Mouse (Mus musculus) layer of hippocampus, adult 9-11 months (tissue): Measurements from ENCODE around the gene Mast4.

Experiments
- DNase-seq: peaks from one replicate; pipeline ENCODE4 v3.0.0; 2022

Mast4 gene

GRCm38 (mm10) chr13:103183566-103183965 is 150.7 kb downstream of the Mast4 start:
- no peak for DNase-seq

- no peak for DNase-seq
These were observed 152.5 kb downstream of the Mast4 start for GRCm38 (mm10) chr13:103181836-103182235.

GRCm38 (mm10) chr13:103176871-103177270 is 157.4 kb downstream of the Mast4 start:
- no peak for DNase-seq

DNA sequence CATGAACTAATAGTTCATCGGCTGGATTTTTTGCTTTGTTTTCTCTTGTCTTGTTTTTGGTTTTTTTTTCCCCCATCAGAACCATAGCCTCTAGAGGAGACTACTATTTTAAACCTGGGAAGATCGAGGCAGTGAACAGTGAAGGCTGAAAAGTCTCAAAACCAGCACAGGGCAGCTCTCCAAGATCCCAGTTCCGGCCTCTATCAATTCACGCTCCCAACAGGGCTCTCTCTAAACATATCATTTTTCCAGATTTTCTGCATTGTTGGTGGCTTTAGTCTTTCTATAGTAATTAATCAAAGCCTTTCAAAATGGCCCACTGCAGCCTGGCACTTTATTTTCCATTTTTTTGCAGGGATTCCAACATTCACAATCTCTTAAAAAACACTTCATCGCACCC is 159.9 kb downstream of the Mast4 start:
- no peak for DNase-seq

DNA sequence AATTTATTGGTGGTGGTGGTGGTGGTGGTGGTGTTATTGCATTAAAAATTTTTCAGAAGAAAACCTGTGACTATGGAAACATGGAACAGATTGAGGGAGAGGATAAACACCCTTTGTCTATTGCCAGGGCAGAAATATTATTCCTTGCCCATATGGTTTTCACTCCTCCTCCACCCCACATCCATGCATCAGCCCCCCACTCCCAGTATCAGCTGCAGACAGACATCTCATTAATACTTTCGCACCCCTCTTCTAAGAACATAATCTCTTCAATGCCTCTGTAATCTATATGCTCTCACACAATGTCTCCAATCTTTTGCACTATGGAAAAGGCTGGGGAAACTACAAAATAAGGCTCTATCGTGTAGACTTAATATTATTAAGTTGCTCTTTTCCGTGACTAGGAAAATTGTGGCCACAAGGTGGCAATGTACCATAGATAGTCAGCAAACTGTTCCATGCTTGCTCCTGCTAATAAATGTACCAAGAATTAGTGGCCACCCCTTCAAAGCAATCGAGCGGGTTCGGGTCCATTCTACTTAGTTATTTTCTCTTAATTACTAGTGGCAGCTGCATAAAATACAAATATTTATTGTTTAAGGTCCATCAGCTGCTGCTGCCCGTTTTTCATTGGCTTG is 160.6 kb downstream of the Mast4 start:
- peak; percentile 73 for DNase-seq

GRCm38 (mm10) chr13:103151944-103152343 is 182.4 kb downstream of the Mast4 start:
- DNase-seq, result no peak

DNA sequence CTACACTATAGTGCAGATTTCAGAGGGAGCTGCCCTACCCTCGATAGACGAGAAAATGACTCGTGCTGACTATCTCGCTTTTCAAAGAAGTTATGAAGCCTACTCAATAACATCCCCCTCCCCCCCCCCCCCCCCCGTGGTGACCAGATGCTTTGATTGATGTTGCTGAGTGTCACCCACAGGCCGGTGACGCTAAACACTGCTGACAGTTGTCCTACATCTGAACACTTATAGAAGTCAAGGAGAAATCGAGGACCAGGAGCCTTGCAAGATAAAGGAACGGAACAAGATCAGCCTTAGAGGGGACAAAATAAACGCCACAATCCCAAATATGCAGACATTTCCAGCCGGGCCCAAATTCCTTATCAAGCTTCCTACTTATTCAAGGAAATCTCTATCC is 183.1 kb downstream of the Mast4 start:
- no peak for DNase-seq

DNA sequence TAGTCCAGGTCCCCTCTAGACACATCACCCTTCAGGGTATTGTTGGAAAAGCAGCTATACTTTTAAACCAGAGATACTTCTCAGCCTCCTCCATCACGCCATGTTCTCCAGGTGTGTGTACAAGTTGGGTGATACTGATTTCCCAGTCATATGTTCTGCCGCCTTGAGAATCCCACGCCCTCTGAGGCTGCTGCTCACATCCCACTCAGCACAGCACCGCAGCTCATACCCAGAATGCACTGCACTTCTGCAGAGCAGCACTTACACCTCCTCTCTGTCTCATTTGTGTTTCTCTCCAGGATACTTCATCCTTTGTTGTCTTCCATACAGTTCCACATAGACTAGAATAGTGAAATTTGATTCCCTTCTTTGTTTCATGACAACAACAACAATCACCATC is 183.6 kb downstream of the Mast4 start:
- peak; percentile 41 for DNase-seq

DNA sequence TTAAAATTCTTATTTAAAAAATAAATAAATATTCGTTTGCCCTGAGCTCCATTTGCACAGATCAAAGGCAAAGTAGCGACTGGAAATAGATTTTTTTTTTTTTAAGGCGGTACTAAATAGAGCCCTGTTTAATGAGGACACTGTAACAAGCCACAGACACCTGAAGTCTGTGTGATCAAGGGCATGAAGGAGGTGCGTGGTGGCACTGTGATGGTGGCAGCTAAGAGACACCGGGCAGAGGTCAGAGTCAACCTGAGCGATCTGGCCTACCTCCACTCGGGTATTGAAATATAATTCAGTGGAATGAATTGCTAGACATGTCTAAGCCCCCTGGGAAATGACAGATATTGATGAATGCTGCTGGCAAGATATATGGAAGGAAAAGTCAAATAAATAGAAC is 184.9 kb downstream of the Mast4 start:
- DNase-seq, result no peak

DNA sequence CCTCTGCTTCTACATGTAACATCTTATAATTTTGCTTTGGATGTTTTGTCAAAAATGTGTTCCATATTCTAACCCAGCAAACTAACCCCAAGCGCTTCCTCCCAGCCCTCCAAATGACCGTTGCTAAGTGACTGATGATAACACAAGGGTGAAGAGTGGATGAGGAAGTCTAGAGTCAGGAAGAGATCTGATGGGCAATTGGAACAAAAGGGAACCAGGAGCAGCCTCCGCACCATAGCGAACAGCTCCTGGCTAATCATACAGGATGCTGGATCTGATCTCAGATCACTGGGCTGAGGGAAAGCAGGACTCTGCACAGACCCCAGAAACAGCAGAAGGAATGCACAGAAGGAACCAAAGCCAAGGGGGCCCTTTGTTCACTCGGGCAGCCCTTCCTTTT is 190.0 kb downstream of the Mast4 start:
- no peak for DNase-seq

- no peak for DNase-seq
These were observed 193.0 kb downstream of the Mast4 start for GRCm38 (mm10) chr13:103141304-103141703.

GRCm38 (mm10) chr13:103140051-103140450 is 194.2 kb downstream of the Mast4 start:
- no peak for DNase-seq

GRCm38 (mm10) chr13:103138298-103138697 is 196.0 kb downstream of the Mast4 start:
- DNase-seq, result no peak

DNA sequence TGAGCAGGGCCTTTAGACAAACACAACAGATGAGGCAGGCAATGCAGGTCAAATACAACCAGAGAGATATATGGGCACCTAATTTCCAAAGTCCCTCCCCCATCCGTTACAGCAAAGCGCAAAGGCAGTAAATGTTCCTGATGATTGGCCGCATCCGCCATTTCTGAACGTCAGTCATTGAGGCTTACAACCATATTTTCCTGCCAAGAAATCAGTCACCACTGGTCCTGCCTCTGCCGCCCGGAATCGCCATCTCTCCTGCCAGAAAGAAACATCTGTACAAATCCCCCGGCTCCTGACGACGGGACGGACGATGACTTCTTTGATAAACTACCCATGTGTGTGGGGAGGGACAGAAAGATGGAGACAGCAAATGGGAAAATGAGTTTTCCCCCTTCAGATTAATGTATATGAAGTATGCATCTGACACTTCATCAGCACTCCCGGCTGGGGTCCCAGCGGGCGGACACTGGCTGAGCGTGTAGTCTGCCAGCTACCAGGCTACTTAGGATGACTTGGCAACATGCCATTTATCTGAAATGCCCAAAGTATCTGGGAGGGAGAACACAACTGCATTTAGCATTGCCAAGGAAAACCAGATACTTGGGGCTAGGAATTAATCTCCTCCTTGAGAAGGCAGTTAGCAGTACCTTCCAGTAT is 198.9 kb downstream of the Mast4 start:
- no peak for DNase-seq

DNA sequence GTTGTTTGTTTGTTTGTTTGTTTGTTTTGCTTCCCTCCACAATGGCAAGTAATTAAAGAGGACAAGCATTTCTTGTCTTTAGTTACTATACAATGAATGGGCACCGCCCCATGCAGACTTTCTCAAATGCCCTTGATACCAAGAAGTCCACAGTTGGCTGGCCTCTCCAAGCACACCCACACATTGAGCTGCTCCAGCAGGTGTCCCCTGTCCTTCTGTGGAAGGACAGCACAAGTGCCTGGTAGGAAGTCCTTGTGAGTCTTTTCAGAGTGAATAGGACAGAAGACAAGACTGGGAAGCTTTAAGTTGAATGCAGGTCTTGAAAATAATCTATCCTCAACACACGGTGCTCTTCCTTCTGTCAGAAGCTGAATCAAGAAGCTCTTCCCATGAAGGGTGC is 202.5 kb downstream of the Mast4 start:
- DNase-seq, result no peak

DNA sequence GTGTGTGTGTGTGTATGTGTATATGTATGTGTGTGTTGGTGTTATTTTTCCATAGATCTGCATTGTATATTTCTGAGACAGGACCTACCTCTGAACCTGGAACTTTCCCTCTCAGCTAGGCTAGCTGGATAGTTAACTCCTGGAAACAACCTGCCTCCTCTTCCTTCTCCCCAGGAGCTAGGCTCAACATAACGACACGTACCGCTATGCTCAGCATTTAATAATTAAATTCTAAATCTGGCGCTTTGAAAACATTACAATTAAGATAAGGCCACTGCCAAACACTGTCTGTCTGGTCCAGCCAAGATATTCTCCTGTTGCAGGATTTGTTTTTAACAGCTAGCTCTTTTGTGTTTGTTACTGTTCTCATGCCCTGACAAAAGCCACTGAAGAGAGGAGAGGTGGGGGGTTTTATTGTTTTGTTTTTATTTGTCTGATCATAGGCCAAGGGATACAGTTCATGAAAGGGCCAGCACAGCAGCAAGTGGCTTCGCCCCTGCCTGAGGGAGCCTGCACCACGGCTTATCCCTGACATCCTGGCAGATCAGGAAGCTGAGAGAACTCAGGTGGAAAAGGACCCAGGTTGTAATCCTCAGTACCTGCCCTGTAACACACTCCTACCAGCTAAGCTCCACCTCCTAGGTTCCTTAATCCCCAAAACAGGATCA is 205.0 kb downstream of the Mast4 start:
- DNase-seq, result no peak

- DNase-seq, result no peak
These were observed 205.6 kb downstream of the Mast4 start for GRCm38 (mm10) chr13:103128729-103129128.

GRCm38 (mm10) chr13:103127594-103127993 is 206.7 kb downstream of the Mast4 start:
- no peak for DNase-seq

GRCm38 (mm10) chr13:103123716-103124115 is 210.6 kb downstream of the Mast4 start:
- DNase-seq, result no peak

GRCm38 (mm10) chr13:103121796-103122792 is 212.2 kb downstream of the Mast4 start:
- no peak for DNase-seq

GRCm38 (mm10) chr13:103120669-103121131 is 213.6 kb downstream of the Mast4 start:
- DNase-seq, result peak; percentile 38

DNA sequence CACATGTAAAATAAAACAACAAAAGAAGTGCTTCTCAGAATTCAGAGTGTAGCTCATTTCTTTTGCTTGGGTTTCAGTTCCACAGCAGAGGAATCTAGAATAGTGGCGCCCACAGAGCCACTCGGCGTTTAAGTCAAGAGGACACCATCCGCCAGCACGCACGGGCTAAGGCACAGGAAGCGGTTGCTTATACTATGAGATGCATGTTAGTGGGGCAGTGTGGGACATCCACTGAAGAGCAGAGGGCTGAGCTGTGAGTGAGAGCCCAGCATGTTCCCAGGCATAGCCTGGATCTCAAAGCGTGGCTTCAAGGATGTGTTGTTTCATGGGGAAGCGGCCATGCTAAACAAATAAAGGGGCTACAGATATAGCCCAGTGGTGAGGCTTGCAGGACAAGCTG is 214.6 kb downstream of the Mast4 start:
- DNase-seq, result no peak

DNA sequence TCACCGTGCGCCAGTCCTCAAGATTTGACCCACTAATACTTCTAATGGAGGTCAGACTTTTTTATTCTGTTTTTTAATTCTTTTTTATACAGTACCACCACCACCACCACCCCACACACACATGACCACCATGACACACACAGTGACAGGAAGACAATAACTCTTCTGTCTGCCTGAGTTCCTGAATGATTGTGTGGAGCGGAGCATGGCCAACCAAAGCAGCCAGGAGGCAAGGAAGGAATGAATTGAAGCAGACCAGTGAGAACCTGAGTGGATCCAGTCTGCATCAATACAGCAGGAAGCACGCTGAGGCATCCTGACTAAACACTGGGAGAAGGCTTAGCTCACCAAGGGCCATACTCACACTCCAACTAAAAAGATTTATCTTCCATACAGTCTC is 219.2 kb downstream of the Mast4 start:
- DNase-seq, result no peak
